Comparison of ENCODE assay signal across 15 mouse cellular contexts in genomic region chr6:140767237-140767636, GRCm38 (mm10). TPM values are rescaled to one million over a fixed set of nuclear protein-coding genes. Genes with fewer than 3 reads are reported as not detected.
DNase-seq lines count a peak whose midpoint lies in the region; ATAC-seq and TF ChIP-seq lines count a peak whose summit lies in the region.
"Had no signal": no experiment of that assay in that cellular context is flagged by ENCODE, and none has a peak within 500 bp of the region (broad histone marks: within the 10 kb centered on the region; RNA-seq: fewer than 3 reads in every experiment).

No protein-coding gene starts in this region.

- no peak for TF ChIP-seq POLR2A in cortical plate, adult 2 months (IDR thresholded peaks at IDR 0.05; ENCODE audit: extremely low read depth, insufficient read depth, low read length)

- no peaks in the 10 kb centered on the region for H3K9me3 ChIP-seq in heart, postnatal 0 days (replicated peaks; ENCODE audit: control insufficient read depth, low read length)
- no peaks in the 10 kb centered on the region for H3K9me3 ChIP-seq in kidney, embryonic 14.5 days (ENCODE audit: control insufficient read depth, low read length)
- H3K9me3 ChIP-seq: midbrain, embryonic 12.5 days had no signal

- no peak for TF ChIP-seq EP300 in heart, postnatal 0 days (IDR thresholded peaks at IDR 0.05; ENCODE audit: low read depth)

- no peak overlapping the region for H3K4me3 ChIP-seq in heart, postnatal 0 days (ENCODE audit: low read depth, low read length)
- no peak overlapping the region for H3K4me3 ChIP-seq in cortical plate, adult 2 months (ENCODE audit: insufficient read depth, low read length)
- no peak overlapping the region for H3K4me3 ChIP-seq in kidney, embryonic 14.5 days (ENCODE audit: low read length)
- H3K4me3 ChIP-seq: midbrain, embryonic 12.5 days had no signal

- no peak overlapping the region for H3K9ac ChIP-seq in heart, postnatal 0 days (replicated peaks; ENCODE audit: low read depth, low read length)
- H3K9ac ChIP-seq in kidney, embryonic 14.5 days (ENCODE audit: low read depth, low read length), result no peak overlapping the region
- H3K9ac ChIP-seq: midbrain, embryonic 12.5 days had no signal

- DNase-seq in heart, postnatal 0 days (ENCODE audit: low spot score), result no peak
- DNase-seq in heart, adult 9 months (ENCODE audit: low spot score in 2 of 2), result no peak
- DNase-seq in kidney, postnatal 10 days, result no peak
- DNase-seq in adrenal gland, postnatal 25 days, result no peak
- DNase-seq: heart, postnatal 36 days; kidney, postnatal 4 days; spleen, adult 18-20 months had no signal

- TF ChIP-seq CTCF in heart, postnatal 0 days (IDR thresholded peaks at IDR 0.05; ENCODE audit: low read depth), result no peak
- TF ChIP-seq CTCF in cortical plate, adult 2 months (IDR thresholded peaks at IDR 0.05; ENCODE audit: extremely low read depth, insufficient read depth, low read length), result no peak

- peak overlapping the region; percentile 21 for H3K27ac ChIP-seq in heart, postnatal 0 days (ENCODE audit: low read depth)
- H3K27ac ChIP-seq in cortical plate, adult 2 months (ENCODE audit: insufficient read depth, low read length), result 0 out of 2 replicates have a peak overlapping the region, but pooled peaks have one; percentile 7
- no peak overlapping the region for H3K27ac ChIP-seq in kidney, embryonic 14.5 days (ENCODE audit: low read depth, low read length)
- H3K27ac ChIP-seq: midbrain, embryonic 12.5 days had no signal

- ATAC-seq in heart, postnatal 0 days (ENCODE audit: insufficient read depth, low read depth), result no peak
- ATAC-seq in CD4-positive, CD25-positive, alpha-beta regulatory T cell, adult 4 months, result peak; percentile 74
- peak; percentile 78 for ATAC-seq in megakaryocyte progenitor cell, adult 5-6 weeks (replicated peaks; ENCODE audit: poor library complexity)
- ATAC-seq in kidney, embryonic 14.5 days (ENCODE audit: low FRiP score, low TSS enrichment), result no peak

- H3K4me1 ChIP-seq in heart, postnatal 0 days (ENCODE audit: control insufficient read depth, insufficient read depth), result no peaks in the 10 kb centered on the region
- no peaks in the 10 kb centered on the region for H3K4me1 ChIP-seq in cortical plate, adult 2 months (ENCODE audit: control insufficient read depth, insufficient read depth, low read length)
- 0 out of 2 replicates have a peak, but pooled peaks cover 7% of the 10 kb centered on the region for H3K4me1 ChIP-seq in kidney, embryonic 14.5 days (ENCODE audit: control insufficient read depth, insufficient read depth, low read length)

- WGBS in heart, postnatal 0 days, result 62% methylated on average over 6 of the region's 6 CpGs
- WGBS in kidney, embryonic 14.5 days, result 69% methylated on average over 6 of the region's 6 CpGs

- H3K36me3 ChIP-seq in heart, postnatal 0 days (replicated peaks; ENCODE audit: control insufficient read depth, insufficient read depth, low read length), result no peaks in the 10 kb centered on the region
- no peaks in the 10 kb centered on the region for H3K36me3 ChIP-seq in kidney, embryonic 14.5 days (ENCODE audit: control insufficient read depth, insufficient read depth, low read length)
- H3K36me3 ChIP-seq: midbrain, embryonic 12.5 days had no signal

- no peak overlapping the region for H3K4me2 ChIP-seq in heart, postnatal 0 days (ENCODE audit: low read depth, low read length)
- no peak overlapping the region for H3K4me2 ChIP-seq in kidney, embryonic 14.5 days (replicated peaks; ENCODE audit: low read depth, low read length)
- H3K4me2 ChIP-seq: midbrain, embryonic 12.5 days had no signal

- H3K27me3 ChIP-seq in heart, postnatal 0 days (ENCODE audit: control insufficient read depth, insufficient read depth, low read length), result no peaks in the 10 kb centered on the region
- H3K27me3 ChIP-seq in kidney, embryonic 14.5 days (ENCODE audit: control insufficient read depth, insufficient read depth, low read length), result no peaks in the 10 kb centered on the region
- H3K27me3 ChIP-seq: midbrain, embryonic 12.5 days had no signal

RNA-seq across cellular contexts. Expression of gene Gm11077, which starts 38.2 kb away (rescaled TPM):
- total RNA-seq in heart, postnatal 0 days (2014; rRNA removed; ENCODE audit: low replicate concordance), result not detected in 2 replicates
- not detected in 2 replicates for polyA plus RNA-seq in heart, postnatal 0 days (2015; fragmentation: Nextera tagmentation; extraction: Ambion mirVana)
- not detected for polyA plus RNA-seq in CD4-positive, CD25-positive, alpha-beta regulatory T cell, adult 4 months (2017; shearing (Covaris generic))
- polyA plus RNA-seq in cortical plate, adult 2 months (2012; rRNA removed), result not detected in 2 replicates
- not detected in 2 replicates for total RNA-seq in megakaryocyte progenitor cell, adult 5-6 weeks (2015)
- not detected in 2 replicates for total RNA-seq in megakaryocyte progenitor cell, adult 5-6 weeks (2017)
- not detected in 2 replicates for polyA plus RNA-seq in kidney, embryonic 14.5 days (2014; fragmentation: Nextera tagmentation; extraction: Ambion mirVana)
- total RNA-seq in adrenal gland, postnatal 25 days (2021), result not detected in 2 replicates
- total RNA-seq: gastrocnemius, adult 8-10 months; heart, postnatal 36 days; left cerebral cortex, postnatal 10 days had no signal
- polyA plus RNA-seq: liver, embryonic 16.5 days; midbrain, embryonic 12.5 days had no signal

Comparison
In these comparisons a context has a peak if more than half of its experiments do, and no peak if none do; other contexts are left out.
1. ATAC-seq: peak in CD4-positive, CD25-positive, alpha-beta regulatory T cell, adult 4 months (single experiment) and megakaryocyte progenitor cell, adult 5-6 weeks (single experiment); none in heart, postnatal 0 days (single experiment) and kidney, embryonic 14.5 days (single experiment).